Mouse (Mus musculus) bone marrow macrophage, adult 2 months (primary cell): Measurements from ENCODE around the gene Fam83e.

Experiments
- CTCF ChIP-seq: IDR thresholded peaks from 2 replicates; pipeline ENCODE4 v1.5.1; 2012; ENCODE audit warnings: low read depth, mild to moderate bottlenecking, low read length, moderate library complexity
- POLR2A ChIP-seq: IDR thresholded peaks from 2 replicates; pipeline ENCODE4 v1.6.1; 2012; ENCODE audit warnings: mild to moderate bottlenecking, low read depth, low read length, borderline replicate concordance

DNA sequence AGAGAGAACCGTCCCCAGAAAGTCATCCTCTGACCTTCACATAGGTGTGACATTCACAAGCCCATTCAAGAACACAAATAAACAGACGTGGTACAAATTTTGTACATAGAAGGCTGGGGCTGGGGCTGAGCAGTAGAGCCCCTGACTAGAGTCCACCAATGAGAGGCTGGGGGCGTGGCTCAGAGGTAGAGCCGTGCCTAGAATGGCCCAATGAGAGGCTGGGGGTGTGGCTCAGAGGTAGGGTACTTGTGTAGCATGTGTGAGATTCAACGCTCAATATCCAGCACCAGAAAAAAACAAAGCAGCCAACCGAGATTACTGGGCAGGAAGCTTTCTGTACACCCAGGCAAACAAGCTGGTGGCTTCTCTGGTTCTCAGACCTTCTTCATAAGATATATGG, 34.7 kb downstream of the Fam83e start:
- no peak for TF ChIP-seq POLR2A
- no peak for TF ChIP-seq CTCF
